Mouse (Mus musculus): Measurements from ENCODE around the gene Lrrc25. TPM values are rescaled to one million over a fixed set of nuclear protein-coding genes. Genes with fewer than 3 reads are reported as not detected.

Gene Lrrc25
- polyA plus RNA-seq, 1 experiment: not detected

DNA sequence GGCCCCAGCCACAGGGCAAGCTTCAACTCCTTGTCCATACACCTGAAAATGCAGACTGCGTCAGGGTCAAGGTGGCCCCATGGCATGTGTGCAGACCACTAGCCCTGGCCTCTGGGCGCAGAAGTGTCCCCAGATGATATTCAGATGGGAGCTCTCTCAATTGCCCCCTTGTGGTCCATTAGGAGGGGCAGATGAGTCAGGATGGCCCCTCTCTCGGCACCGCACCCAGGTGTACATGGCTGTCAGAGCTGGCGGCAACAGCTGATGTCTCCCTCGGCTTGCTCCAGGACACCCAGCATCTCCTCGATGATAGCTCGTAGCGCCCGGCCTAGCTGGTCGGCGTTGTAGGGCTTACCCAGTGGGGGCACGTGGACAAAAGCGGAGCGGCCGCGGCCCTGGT lies 34.4 kb downstream of the Lrrc25 start:
- Histone ChIP-seq H3K4me2 (ENCODE audit: low read depth) (no peak overlapping the region), H3K27me3 (ENCODE audit: control insufficient read depth, insufficient read depth, insufficient read length) (no peaks in the 10 kb centered on the region), H3ac (ENCODE audit: control insufficient read depth, insufficient read length) (no peak overlapping the region), H3K4me3 (no peak overlapping the region), H3K79me2 (ENCODE audit: control insufficient read depth, insufficient read depth) (no peaks in the 10 kb centered on the region), H3K36me3 (ENCODE audit: control insufficient read depth, insufficient read depth) (peaks cover 5% of the 10 kb centered on the region)
- no peak for TF ChIP-seq SRF (IDR thresholded peaks at IDR 0.05; ENCODE audit: control insufficient read depth, insufficient read length, low read depth)
- no peak for TF ChIP-seq CEBPB (IDR thresholded peaks at IDR 0.05; ENCODE audit: insufficient read depth, poor library complexity, severe bottlenecking)
- TF ChIP-seq MYOD1 (IDR thresholded peaks at IDR 0.05; ENCODE audit: control insufficient read depth in 1 of 3, insufficient read length in 2 of 3, low read depth in 2 of 3): no peak
- TF ChIP-seq POLR2AphosphoS2 (IDR thresholded peaks at IDR 0.05; ENCODE audit: insufficient read length, low read depth): no peak
- TF ChIP-seq TCF3 (IDR thresholded peaks at IDR 0.05; ENCODE audit: insufficient read length, low read depth): no peak
- TF ChIP-seq MAX (IDR thresholded peaks at IDR 0.05; ENCODE audit: low read depth): no peak
- TF ChIP-seq TCF12 (IDR thresholded peaks at IDR 0.05; ENCODE audit: insufficient read depth, poor library complexity, severe bottlenecking): no peak
- no peak for TF ChIP-seq REST (IDR thresholded peaks at IDR 0.05; ENCODE audit: insufficient read depth, insufficient read length)
- TF ChIP-seq USF1 (IDR thresholded peaks at IDR 0.05; ENCODE audit: low read depth): no peak
- TF ChIP-seq E2F4 (IDR thresholded peaks at IDR 0.05; ENCODE audit: insufficient read depth): no peak

DNA sequence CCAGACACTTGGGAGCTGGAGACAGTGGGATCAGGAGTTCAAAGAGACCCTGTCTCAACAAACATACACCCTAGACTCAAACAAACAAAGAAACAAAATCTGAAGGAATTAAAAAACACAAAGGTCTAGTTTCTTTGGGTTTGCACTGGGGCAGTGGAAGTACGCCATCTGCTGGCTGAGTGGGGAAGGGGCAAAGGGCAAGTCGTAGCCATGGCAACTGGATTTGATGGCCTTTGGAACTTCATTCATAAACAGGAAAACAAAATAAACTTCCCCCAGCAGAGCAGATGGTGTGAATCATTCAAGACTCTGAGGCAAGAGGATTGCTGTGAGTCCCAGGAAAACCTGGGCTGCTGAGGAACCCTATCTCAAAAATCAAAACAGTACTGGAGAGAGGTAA lies 37.3 kb downstream of the Lrrc25 start:
- Histone ChIP-seq H3K36me3 (ENCODE audit: control insufficient read depth, insufficient read depth) (peaks cover 9% of the 10 kb centered on the region), H3K4me3 (no peak overlapping the region), H3K79me2 (ENCODE audit: control insufficient read depth, insufficient read depth) (no peaks in the 10 kb centered on the region), H3K27me3 (ENCODE audit: control insufficient read depth, insufficient read depth, insufficient read length) (no peaks in the 10 kb centered on the region), H3ac (ENCODE audit: control insufficient read depth, insufficient read length) (no peak overlapping the region), H3K4me2 (ENCODE audit: low read depth) (no peak overlapping the region)
- TF ChIP-seq REST (IDR thresholded peaks at IDR 0.05; ENCODE audit: insufficient read depth, insufficient read length) (no peak), MAX (IDR thresholded peaks at IDR 0.05; ENCODE audit: low read depth) (no peak), POLR2A (IDR thresholded peaks at IDR 0.05; ENCODE audit: insufficient read length, low read depth) (no peak), TCF12 (IDR thresholded peaks at IDR 0.05; ENCODE audit: insufficient read depth, poor library complexity, severe bottlenecking) (no peak), USF1 (IDR thresholded peaks at IDR 0.05; ENCODE audit: low read depth) (no peak), MYOD1 (IDR thresholded peaks at IDR 0.05; ENCODE audit: control insufficient read depth in 1 of 3, insufficient read length in 2 of 3, low read depth in 2 of 3) (no peak), SRF (IDR thresholded peaks at IDR 0.05; ENCODE audit: control insufficient read depth, insufficient read length, low read depth) (no peak), TCF3 (IDR thresholded peaks at IDR 0.05; ENCODE audit: insufficient read length, low read depth) (no peak), MYOG (IDR thresholded peaks at IDR 0.05; ENCODE audit: control insufficient read depth in 1 of 3, insufficient read depth in 1 of 3, insufficient read length in 2 of 3, low read depth in 2 of 3) (no peak), POLR2AphosphoS2 (IDR thresholded peaks at IDR 0.05; ENCODE audit: insufficient read length, low read depth) (no peak), E2F4 (IDR thresholded peaks at IDR 0.05; ENCODE audit: insufficient read depth) (no peak)

DNA sequence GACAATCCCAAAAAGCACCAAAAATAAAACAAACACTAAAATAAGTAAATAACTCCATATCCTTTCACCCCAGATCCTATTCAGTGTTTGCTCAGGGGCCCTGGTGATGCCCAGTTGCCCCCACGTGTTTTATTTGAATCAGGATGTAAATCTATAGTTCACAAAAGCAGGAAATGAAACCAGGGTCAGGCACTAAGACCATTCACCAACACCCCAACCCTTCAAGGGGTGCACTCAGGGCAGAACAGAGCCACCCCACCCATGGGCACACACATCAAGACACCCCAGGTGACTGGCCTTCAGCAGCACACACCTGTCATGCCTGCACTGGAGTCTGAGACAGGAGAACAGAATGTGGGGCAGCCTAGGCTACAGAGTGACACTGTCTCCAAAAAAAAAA lies 38.2 kb downstream of the Lrrc25 start:
- no peaks in the 10 kb centered on the region for H3K27me3 ChIP-seq (ENCODE audit: control insufficient read depth, insufficient read depth, insufficient read length)
- peaks cover 9% of the 10 kb centered on the region for H3K36me3 ChIP-seq (ENCODE audit: control insufficient read depth, insufficient read depth)
- H3K4me3 ChIP-seq: no peak overlapping the region
- no peak overlapping the region for H3K4me2 ChIP-seq (ENCODE audit: low read depth)
- no peak overlapping the region for H3ac ChIP-seq (ENCODE audit: control insufficient read depth, insufficient read length)
- H3K79me2 ChIP-seq (ENCODE audit: control insufficient read depth, insufficient read depth): peaks cover 9% of the 10 kb centered on the region
- TF ChIP-seq POLR2A (IDR thresholded peaks at IDR 0.05; ENCODE audit: insufficient read length, low read depth) (no peak), TCF3 (IDR thresholded peaks at IDR 0.05; ENCODE audit: insufficient read length, low read depth) (no peak), SRF (IDR thresholded peaks at IDR 0.05; ENCODE audit: control insufficient read depth, insufficient read length, low read depth) (no peak), REST (IDR thresholded peaks at IDR 0.05; ENCODE audit: insufficient read depth, insufficient read length) (no peak), TCF12 (IDR thresholded peaks at IDR 0.05; ENCODE audit: insufficient read depth, poor library complexity, severe bottlenecking) (no peak), POLR2AphosphoS2 (IDR thresholded peaks at IDR 0.05; ENCODE audit: insufficient read length, low read depth) (no peak), MAX (IDR thresholded peaks at IDR 0.05; ENCODE audit: low read depth) (no peak), CEBPB (IDR thresholded peaks at IDR 0.05; ENCODE audit: insufficient read depth, poor library complexity, severe bottlenecking) (no peak), E2F4 (IDR thresholded peaks at IDR 0.05; ENCODE audit: insufficient read depth) (no peak), USF1 (IDR thresholded peaks at IDR 0.05; ENCODE audit: low read depth) (no peak), MYOD1 (IDR thresholded peaks at IDR 0.05; ENCODE audit: control insufficient read depth in 1 of 3, insufficient read length in 2 of 3, low read depth in 2 of 3) (no peak), MYOG (IDR thresholded peaks at IDR 0.05; ENCODE audit: control insufficient read depth in 1 of 3, insufficient read depth in 1 of 3, insufficient read length in 2 of 3, low read depth in 2 of 3) (no peak)

DNA sequence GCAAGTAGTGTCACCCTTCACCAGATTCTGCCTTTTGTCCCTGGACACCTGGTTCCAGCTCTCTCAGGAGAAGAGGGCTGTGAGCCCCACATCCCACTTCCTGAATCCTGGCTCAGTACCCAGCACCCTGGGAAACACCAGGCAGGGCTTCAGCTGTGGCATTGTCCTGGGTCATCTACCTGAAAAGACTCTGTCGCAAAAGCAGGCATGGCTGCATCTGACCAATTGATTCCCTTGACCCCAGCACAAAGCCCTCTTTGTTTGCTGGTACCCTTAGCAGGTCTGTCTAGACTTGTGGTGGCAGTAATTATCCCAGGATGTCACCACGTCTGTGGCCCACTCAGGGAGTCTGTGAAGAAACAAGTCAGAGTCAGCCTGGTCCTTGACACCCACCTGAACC lies 39.5 kb downstream of the Lrrc25 start:
- Histone ChIP-seq H3K4me2 (ENCODE audit: low read depth) (no peak overlapping the region), H3K79me2 (ENCODE audit: control insufficient read depth, insufficient read depth) (peaks cover 10% of the 10 kb centered on the region), H3K36me3 (ENCODE audit: control insufficient read depth, insufficient read depth) (peaks cover 9% of the 10 kb centered on the region), H3K27me3 (ENCODE audit: control insufficient read depth, insufficient read depth, insufficient read length) (no peaks in the 10 kb centered on the region), H3K4me3 (no peak overlapping the region), H3ac (ENCODE audit: control insufficient read depth, insufficient read length) (no peak overlapping the region)
- TF ChIP-seq CEBPB (IDR thresholded peaks at IDR 0.05; ENCODE audit: insufficient read depth, poor library complexity, severe bottlenecking) (no peak), USF1 (IDR thresholded peaks at IDR 0.05; ENCODE audit: low read depth) (no peak), MYOG (IDR thresholded peaks at IDR 0.05; ENCODE audit: control insufficient read depth in 1 of 3, insufficient read depth in 1 of 3, insufficient read length in 2 of 3, low read depth in 2 of 3) (no peak), MYOD1 (IDR thresholded peaks at IDR 0.05; ENCODE audit: control insufficient read depth in 1 of 3, insufficient read length in 2 of 3, low read depth in 2 of 3) (no peak), REST (IDR thresholded peaks at IDR 0.05; ENCODE audit: insufficient read depth, insufficient read length) (no peak), POLR2A (IDR thresholded peaks at IDR 0.05; ENCODE audit: insufficient read length, low read depth) (no peak), SRF (IDR thresholded peaks at IDR 0.05; ENCODE audit: control insufficient read depth, insufficient read length, low read depth) (no peak), TCF12 (IDR thresholded peaks at IDR 0.05; ENCODE audit: insufficient read depth, poor library complexity, severe bottlenecking) (no peak), POLR2AphosphoS2 (IDR thresholded peaks at IDR 0.05; ENCODE audit: insufficient read length, low read depth) (no peak), MAX (IDR thresholded peaks at IDR 0.05; ENCODE audit: low read depth) (no peak), TCF3 (IDR thresholded peaks at IDR 0.05; ENCODE audit: insufficient read length, low read depth) (no peak), E2F4 (IDR thresholded peaks at IDR 0.05; ENCODE audit: insufficient read depth) (no peak)

Measured in myocyte (in vitro differentiated cells).